Mouse (Mus musculus) cerebellum, adult 9-11 months (tissue): ENCODE measurements around the gene Abhd8.

Source experiments
- DNase-seq: peaks from one replicate; pipeline ENCODE4 v3.0.0; 2022

The Abhd8 gene

GRCm38 (mm10) chr8:71463188-71464033 is at the start of gene Abhd8:
Abhd8 (minus strand) TSS chr8:71463655.
- DNase-seq: peak; percentile 99

GRCm38 (mm10) chr8:71511644-71512043 is 48.2 kb upstream of the Abhd8 start, which contains the start of gene Plvap:
Plvap (minus strand) TSS chr8:71511752.
- no peak for DNase-seq

GRCm38 (mm10) chr8:71509316-71509715 is 45.9 kb upstream of the Abhd8 start:
- DNase-seq: peak; percentile 27

DNA sequence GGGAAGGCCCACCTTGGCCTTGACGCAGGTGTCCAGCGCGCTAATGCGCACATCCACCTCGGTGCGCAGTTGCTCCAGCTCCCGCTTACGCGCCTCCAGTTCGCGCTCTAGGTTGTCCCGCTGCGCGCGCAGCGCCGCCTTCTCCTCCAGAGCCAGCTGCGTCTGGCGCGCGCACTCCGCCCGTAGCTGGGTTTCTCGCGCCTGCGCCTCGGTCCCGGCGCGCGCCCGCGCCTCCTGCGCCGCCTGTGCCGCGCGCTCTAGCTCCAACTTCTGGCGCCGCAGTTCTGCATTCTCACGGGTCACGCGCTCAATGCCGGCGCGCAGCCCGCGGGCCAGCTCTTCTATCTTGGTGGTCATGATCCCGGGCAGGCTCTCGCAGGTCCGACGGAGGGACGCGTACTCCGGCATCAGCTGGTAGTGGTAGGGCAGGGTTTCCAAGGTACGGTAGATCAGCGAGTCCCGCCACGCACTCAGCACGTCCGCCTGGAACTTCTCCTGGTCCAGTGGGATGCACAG is 44.2 kb upstream of the Abhd8 start:
- DNase-seq: peak; percentile 86

DNA sequence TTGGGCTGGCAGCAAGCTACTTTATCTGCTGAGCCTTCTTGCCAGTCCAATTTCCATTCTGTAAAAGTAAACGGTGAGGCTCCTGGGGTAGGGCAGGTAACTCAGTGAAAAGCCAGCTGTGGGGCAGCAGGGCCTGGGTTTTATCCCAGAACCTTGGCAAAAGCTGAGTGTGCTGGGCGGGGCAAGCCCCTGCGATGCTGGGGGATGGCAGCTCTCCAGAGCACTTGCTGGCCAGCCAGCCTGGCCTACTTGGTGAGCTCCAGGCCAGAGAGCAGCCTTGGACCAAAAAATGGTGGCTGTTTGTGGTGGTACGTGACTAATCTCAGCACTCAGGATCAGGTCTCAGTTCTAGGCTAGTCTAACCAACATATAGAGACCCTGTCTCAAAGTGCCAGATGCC is 42.5 kb upstream of the Abhd8 start:
- DNase-seq: peak; percentile 78

- peak; percentile 43 for DNase-seq
Measured at GRCm38 (mm10) chr8:71505326-71505725, 41.9 kb upstream of the Abhd8 start.

DNA sequence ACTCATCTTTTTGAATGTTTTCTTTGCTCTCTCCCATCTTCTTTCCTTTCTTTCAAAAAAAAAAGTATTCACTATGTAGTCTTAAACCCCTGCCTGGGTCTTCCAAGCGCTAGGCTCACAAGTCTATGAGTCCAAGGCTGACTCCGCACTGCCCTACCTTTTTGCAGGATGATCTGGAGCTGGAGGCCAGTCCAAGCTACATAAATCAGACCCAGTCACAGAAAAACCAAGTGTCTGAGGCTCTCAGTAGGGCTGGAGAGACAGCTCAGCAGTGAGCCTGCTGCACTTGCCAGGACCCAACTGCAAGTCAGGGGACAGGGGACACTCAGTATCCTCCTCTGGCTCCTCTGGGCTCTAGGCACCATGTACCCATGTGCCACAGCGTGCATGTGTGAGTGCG is 40.9 kb upstream of the Abhd8 start:
- no peak for DNase-seq

DNA sequence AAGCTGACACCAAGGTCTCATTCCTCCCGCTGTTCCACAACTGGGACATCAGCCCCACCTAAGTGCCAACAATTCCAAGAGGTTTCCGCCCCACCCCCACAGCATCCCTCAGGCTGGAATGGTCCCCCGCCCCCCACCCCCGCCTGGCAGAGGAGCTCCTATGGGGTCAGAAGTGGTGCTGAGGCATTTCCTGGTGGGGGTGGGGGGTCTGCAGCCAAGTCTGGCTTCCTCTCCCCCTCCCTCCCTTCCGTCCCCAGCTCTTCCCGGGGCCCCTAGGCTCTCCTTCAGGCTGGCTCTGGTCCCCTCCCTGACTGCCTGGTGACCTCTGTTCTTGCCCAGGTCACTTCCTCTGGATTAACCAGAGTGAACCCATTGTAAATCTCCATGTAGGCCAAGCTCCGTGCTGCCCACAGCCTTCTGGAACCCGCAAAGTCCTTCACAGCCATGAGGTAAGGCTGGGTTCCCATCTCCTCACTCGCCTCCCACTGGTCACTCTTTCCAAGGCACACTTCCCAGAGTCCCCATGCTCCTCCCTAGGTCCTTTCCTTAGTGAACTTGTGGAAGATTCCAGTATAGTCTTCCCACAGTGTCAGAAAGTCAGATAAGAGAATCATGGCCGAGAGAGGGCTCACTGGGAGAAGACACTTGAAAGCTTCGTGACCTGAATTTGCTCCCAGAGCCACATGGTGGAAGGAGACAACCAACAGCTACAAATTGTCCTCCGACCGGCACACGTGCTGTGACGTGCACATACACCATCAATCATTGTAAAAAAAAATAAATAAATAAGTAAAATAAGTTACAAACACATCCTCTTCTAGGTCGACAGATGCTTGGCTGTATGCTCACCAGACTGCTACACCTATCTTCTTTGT is 35.6 kb upstream of the Abhd8 start:
- DNase-seq: peak; percentile 24

DNA sequence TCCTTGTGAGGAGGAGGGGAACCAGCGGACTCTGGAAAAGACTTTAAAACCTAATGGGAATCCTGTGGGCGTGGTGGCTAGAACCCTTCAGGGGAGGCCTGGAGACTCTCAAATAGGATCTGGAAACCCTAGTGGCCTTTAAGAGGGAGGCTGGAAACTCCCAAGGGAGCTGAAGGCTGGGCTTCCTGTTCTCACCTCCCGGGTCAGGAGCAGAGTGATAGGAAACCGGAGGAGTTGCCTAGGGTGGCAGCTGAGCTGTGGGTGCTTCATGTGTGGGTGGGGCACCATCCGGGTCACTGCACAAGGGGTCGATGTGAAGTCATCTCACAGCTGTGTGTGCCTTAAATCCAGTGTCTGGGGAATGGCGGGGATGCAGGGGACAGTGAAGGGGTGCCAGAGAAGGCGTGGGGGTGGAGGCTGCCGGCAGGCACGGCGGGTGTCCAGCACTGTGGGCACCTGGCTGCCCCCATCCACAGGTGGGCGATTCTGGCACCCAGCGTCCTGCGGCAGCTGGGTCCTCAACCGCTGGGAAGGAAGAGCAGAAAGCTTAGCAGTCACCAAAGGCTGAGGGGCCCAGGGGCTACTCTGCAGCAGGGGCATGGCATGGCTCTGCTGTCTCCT is 34.5 kb upstream of the Abhd8 start:
- peak; percentile 47 for DNase-seq

- peak; percentile 50 for DNase-seq
Measured at GRCm38 (mm10) chr8:71497077-71497645, 33.7 kb upstream of the Abhd8 start.

GRCm38 (mm10) chr8:71496481-71496880 is 33.0 kb upstream of the Abhd8 start:
- peak; percentile 80 for DNase-seq

GRCm38 (mm10) chr8:71495811-71496210 is 32.4 kb upstream of the Abhd8 start:
- peak; percentile 55 for DNase-seq

DNA sequence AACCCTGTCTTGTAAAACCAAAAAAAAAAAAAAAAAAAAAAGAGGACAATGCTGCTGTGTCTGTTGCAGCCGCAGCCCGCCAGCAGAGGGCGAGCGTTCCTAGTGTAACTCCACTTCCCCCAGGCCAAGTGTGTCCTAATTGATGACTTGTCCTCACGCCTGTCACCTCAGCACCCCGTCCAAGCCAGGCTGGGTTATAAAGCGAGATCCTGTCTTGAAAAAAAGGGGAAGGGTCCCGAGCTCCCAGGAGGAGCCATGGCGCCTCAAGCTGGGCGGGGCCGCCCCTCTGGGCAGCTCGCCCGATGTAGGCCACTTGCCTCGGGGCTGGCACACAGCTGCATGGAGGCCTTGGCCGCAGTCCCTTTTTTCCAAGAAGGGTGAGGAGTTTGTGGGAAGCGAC is 31.6 kb upstream of the Abhd8 start:
- peak; percentile 84 for DNase-seq

DNA sequence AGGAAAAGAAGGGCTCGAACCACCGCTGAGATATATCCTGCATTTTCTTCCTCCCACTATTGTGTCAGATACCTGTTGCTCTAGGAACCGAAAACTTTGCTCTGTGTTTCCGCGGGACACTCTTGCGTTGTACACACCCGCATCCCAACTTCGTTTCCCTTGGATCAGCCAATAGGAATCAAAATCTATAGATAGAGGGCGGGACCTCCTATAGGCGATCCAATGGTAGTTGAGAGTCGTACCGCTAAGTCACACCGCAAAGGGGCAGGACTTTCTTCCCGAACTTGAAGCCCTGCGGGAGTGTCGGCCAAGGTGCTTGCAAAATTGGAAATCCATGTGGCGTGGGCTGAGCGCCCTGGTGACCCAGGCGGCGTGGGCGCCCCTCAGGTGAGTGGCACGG is 25.0 kb upstream of the Abhd8 start:
- DNase-seq: peak; percentile 92

- DNase-seq: peak; percentile 75
Measured at GRCm38 (mm10) chr8:71487691-71488445, 24.4 kb upstream of the Abhd8 start, which contains the start of gene Gtpbp3. Gtpbp3 (plus strand) TSS chr8:71488103.

DNA sequence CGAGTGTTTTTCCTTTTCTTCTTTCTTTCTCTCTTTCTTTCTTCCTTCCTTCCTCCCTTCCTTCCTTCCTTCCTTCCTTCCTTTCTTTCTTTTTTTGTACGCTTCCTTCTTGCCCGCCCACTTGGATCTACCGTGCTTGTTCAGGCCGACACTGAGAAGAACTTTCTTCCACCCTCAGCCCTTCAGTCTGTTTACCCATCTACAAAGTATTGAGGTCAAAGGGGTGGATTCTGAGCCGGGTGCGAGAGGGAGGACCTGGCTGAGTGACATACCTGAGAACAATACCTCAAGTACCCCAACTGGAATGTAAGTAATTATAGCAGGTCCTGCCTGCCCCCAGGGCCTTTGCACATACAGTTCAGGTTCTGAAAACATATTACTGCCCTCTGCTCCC is 22.7 kb upstream of the Abhd8 start:
- DNase-seq: no peak

DNA sequence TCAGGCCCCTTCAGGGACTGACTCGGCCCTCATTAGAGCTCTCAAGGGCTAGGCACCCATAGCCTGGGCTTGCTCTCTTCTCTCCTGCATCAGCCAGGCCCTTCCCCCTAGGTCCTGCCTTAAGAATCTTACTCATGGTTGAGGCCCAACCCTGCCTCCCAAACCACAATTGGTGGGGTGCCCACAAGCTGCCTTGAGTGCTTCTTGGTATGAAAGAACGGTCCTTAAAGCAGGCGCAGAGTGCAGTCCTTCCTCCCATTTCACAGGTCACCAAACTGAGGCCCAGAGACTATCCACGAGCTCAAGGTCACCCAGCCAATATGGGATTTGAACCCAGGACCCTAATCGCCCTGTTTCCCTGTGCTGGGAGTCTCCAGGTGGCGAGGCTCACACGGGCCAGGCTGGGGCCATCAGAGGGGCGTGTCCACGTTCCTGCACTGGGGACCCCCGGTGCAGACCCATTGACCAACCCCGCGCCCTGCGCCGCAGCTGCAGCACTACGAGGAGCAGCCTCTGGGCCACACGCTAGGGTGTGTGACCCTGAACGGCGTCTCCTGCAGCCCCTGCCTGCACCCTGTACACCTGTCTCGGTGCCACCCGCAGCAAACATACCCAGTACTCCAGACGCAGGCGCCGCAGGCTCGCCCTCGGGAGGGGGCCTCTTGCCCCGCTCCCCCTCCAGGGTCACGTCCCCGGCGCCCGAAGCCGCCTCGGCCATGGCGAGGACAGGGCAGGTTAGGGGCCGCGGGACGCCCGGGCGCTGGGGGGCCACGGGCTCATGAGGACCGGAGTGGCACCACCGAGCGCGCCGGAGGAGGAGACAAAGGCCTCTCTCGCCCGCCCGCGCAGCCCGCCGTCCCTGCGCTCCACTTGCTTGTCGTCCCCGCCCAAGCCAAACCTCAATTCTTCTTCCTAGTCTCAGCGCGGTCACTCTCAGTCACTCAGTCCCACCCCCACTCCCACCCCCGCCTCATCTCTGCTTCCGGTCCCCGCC is 22.0 kb upstream of the Abhd8 start, which contains the start of gene Ano8:
Gene Ano8 (minus strand): TSS at position 822 of the 994 bp plus-strand sequence.
- peak; percentile 89 for DNase-seq

- DNase-seq: peak; percentile 67
Measured at GRCm38 (mm10) chr8:71484736-71485135, 21.3 kb upstream of the Abhd8 start.

GRCm38 (mm10) chr8:71483932-71484331 is 20.5 kb upstream of the Abhd8 start:
- DNase-seq: no peak

DNA sequence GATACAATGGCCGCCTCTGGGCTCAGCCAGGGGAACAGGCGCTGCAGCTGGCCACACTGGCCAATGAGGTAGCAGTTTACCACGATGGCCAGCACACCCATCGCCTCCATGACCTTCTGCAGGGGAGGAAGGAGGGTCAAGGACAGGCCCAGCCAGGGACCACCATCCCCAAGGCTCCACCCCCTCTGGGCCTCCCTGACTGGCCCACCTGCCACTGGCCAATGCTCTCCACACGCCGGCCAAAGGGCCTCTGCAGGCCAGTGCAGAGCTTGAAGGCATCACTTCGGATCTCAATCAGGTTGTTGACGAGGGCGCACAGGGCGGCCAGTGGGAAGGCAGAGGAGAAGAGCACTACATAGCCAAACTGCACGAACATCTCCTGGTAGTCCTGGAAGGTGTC is 15.5 kb upstream of the Abhd8 start:
- no peak for DNase-seq
